Mouse (Mus musculus) liver, postnatal 0 days (tissue): Measurements from ENCODE around the gene Ttll8.

Experiments used
- CTCF ChIP-seq: sonication (generic); IDR thresholded peaks from 2 replicates; pipeline ENCODE4 v1.5.1; 2016; ENCODE audit warnings: antibody characterized with exemption, low read depth
- EP300 ChIP-seq: IDR thresholded peaks from 2 replicates; pipeline ENCODE4 v1.6.1; 2016; ENCODE audit warnings: antibody characterized with exemption, low read depth, mild to moderate bottlenecking

DNA sequence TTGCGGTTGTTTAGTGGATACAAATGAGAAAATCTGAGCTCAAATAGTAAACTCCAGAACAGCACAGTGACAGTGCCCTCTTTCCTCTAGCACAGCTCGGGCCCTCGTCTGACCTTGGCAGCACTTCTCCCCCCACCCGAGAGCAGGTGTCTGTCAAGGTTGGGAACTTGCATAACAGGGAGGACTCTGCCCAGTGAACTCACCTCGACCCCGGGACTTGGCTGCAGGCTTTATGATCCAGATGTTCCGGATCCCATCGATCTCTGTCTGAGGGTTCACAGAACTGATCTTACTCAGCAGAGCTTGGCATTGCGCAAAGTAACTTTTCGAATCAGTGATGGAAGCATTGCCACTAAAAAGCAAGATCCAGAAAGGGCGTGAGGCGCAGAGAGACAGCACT is 34.9 kb downstream of the Ttll8 start:
- TF ChIP-seq CTCF = no peak
- peak; percentile 94 for TF ChIP-seq EP300
